Mouse (Mus musculus) liver, embryonic 13.5 days (tissue): Measurements from ENCODE around the gene Cdc16. TPM values are rescaled to one million over a fixed set of nuclear protein-coding genes. Genes with fewer than 3 reads are reported as not detected.

ENCODE experiments used
- polyA plus RNA-seq: library from polyadenylated mRNA; unstranded; fragments of >200 nt; fragmentation: Nextera tagmentation; extraction: Ambion mirVana; gene quantifications from 2 replicates; pipeline ENCODE4 v1.2.1, GENCODE M21; 2015

Gene Cdc16
- polyA plus RNA-seq, 1 experiment from 2014 or later: 62.0 TPM

Other genes with a start within 250 kb of the Cdc16 start
- gene 1700029H14Rik, start 195.2 kb upstream of the Cdc16 start, polyA plus RNA-seq: not detected in 2 replicates
- 15.9 and 19.1 TPM in 2 replicates for gene Rasa3, start 80.1 kb upstream of the Cdc16 start, polyA plus RNA-seq
- gene Cfap97d2, start 51.8 kb upstream of the Cdc16 start, polyA plus RNA-seq: not detected in 2 replicates
- 16.2 and 16.5 TPM in 2 replicates for gene Upf3a, start 27.9 kb downstream of the Cdc16 start, polyA plus RNA-seq
- gene AF366264, start 80.7 kb downstream of the Cdc16 start, polyA plus RNA-seq: not detected in 2 replicates
- 13.5 and 17.7 TPM in 2 replicates for gene Champ1, start 112.0 kb downstream of the Cdc16 start, polyA plus RNA-seq
- gene Coprs, start 132.6 kb downstream of the Cdc16 start, polyA plus RNA-seq: 6.9 and 9.9 TPM in 2 replicates